Mouse (Mus musculus): Measurements from ENCODE around the gene Foxp1.

DNA sequence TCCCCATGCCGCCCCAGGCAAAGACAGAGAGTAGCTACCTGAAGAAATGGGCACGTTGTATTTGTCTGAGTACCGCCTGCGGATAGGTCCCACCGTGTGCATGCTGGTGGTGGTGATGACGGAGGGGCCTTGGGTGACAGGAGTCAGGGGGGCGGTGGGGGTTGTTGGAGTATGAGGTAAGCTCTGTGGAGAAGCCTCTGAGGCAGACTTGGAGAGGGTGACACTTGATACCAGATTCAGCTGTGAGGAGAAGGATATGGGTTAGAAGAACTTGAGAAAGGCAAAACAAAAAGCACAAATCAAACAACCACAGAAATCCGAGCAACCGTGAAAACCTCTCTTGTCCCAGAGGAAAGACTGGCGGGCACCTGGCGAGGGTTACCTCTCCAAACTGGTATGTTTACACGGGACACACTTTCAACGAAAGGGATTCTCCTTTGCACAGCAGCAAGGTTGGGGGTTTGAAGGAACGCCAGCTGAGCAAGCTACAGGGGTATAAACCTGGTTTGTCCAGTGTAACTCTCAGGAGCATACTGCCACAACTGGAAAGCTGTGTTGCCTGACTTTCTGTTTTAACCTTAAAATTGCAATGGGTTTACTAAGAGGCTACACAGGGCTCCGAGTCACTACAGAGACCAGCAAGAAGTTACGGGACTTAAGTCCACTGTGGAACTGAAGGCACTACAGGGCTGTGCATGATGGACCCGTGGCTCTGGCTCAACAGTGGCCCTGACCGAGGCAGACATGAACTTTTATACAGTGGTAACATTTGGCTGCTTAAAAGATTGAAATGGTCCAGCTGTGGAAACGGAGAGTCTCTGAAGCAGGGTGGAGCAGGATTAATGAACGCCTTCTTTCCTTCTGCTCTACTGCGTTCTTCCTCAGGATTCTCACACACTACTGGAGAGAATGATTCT lies 576.8 kb downstream of the Foxp1 start:
- TF ChIP-seq CTCF (IDR thresholded peaks at IDR 0.05) (no peak), EP300 (IDR thresholded peaks at IDR 0.05) (no peak)
